Mouse (Mus musculus) limb, embryonic 14.5 days (tissue): Measurements from ENCODE around the gene Lyrm1. TPM values are rescaled to one million over a fixed set of nuclear protein-coding genes. Genes with fewer than 3 reads are reported as not detected.

Experiments
- ATAC-seq: fragments of 200-750 bp; cut with Nextera tagmentation; 2 replicates; pipeline ENCODE4 v1.8.0; 2017; ENCODE audit warnings: low read depth, moderate number of reproducible peaks, moderate TSS enrichment; ENCODE audit not compliant: low FRiP score
- DNase-seq: peaks from one replicate; pipeline ENCODE4 v3.0.0-alpha.2; 2015; ENCODE audit warnings: low spot score
- H3K27ac ChIP-seq: fragments of 300-500 bp; sonication (generic); replicated peaks from 2 replicates; pipeline ENCODE4 v1.5.1; 2014; ENCODE audit warnings: low read depth, mild to moderate bottlenecking, low read length, moderate library complexity, mixed read lengths
- H3K27me3 ChIP-seq: fragments of 300-500 bp; sonication (generic); 2 replicates; pipeline ENCODE4 v1.6.1; 2014; ENCODE audit warnings: low read length, mixed read lengths; ENCODE audit not compliant: control insufficient read depth, insufficient read depth
- H3K36me3 ChIP-seq: fragments of 300-500 bp; sonication (generic); 2 replicates; pipeline ENCODE4 v1.6.1; 2014; ENCODE audit warnings: mild to moderate bottlenecking, low read length, moderate library complexity, mixed read lengths; ENCODE audit not compliant: control insufficient read depth, insufficient read depth
- H3K4me1 ChIP-seq: fragments of 300-500 bp; sonication (generic); 2 replicates; pipeline ENCODE4 v1.6.1; 2014; ENCODE audit warnings: antibody characterized with exemption, low read length, mixed read lengths; ENCODE audit not compliant: control insufficient read depth, insufficient read depth
- H3K4me2 ChIP-seq: fragments of 300-500 bp; sonication (generic); replicated peaks from 2 replicates; pipeline ENCODE4 v1.6.1; 2014; ENCODE audit warnings: low read depth, mild to moderate bottlenecking, low read length, moderate library complexity; ENCODE audit not compliant: severe bottlenecking
- H3K4me3 ChIP-seq: fragments of 300-500 bp; sonication (generic); replicated peaks from 2 replicates; pipeline ENCODE4 v1.5.1; 2014; ENCODE audit warnings: low read length
- H3K9ac ChIP-seq: fragments of 300-500 bp; sonication (generic); 2 replicates; pipeline ENCODE4 v1.6.1; 2014; ENCODE audit warnings: mild to moderate bottlenecking, low read depth, low read length, moderate library complexity; ENCODE audit not compliant: severe bottlenecking
- H3K9me3 ChIP-seq: fragments of 300-500 bp; sonication (generic); 2 replicates; pipeline ENCODE4 v1.6.1; 2016; ENCODE audit warnings: low read length; ENCODE audit not compliant: control insufficient read depth
- POLR2A ChIP-seq: fragments of 200-500 bp; IDR thresholded peaks from 2 replicates; pipeline ENCODE4 v1.8.0; 2012; ENCODE audit warnings: inconsistent platforms, mild to moderate bottlenecking, moderate library complexity, borderline replicate concordance; ENCODE audit not compliant: insufficient read depth, insufficient read length; ENCODE audit errors: extremely low read depth
- WGBS: fragments of 180-500 bp; shearing (Covaris S2); extraction: QIAGEN DNeasy Blood & Tissue Kit; methylation state at CpG from one replicate; pipeline ENCODE4 v1.1.7; 2014; 5-methylcytosine and 5-hydroxymethylcytosine counted together
- polyA plus RNA-seq, 2 experiments: library from polyadenylated mRNA; depleted of rRNA in 1 of 2; stranded (reverse) in 1 of 2; unstranded in 1 of 2; fragments of >200 nt; fragmentation: Nextera tagmentation in 1 of 2; extraction: Ambion mirVana in 1 of 2; gene quantifications; 2 replicates each; pipeline versions ENCODE4 v1.2.1 to v1.2.3; 2012 to 2014

The Lyrm1 gene
- polyA plus RNA-seq, 2 experiments = 5.2 to 9.5 TPM

DNA sequence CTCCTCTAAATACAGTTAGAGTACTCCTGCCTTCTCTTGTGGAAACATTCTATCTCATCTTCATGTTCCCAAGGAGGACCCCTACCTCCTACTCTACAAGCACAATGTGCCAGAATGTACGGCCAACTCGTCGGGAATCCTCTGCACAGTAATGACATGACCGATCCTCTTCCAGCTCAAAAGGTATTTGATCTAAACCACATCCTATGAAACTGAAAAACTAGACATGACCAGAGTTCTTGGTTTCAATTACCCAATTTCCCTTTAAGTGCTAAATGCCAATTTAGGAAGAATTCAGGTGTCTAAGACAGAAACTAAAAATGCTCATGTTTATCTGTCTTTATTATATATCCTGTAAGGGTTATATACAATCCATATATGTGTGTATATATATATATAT is 23.5 kb upstream of the Lyrm1 start:
- Histone ChIP-seq H3K27me3 (no peaks in the 10 kb centered on the region), H3K9ac (no peak overlapping the region), H3K9me3 (no peaks in the 10 kb centered on the region), H3K36me3 (no peaks in the 10 kb centered on the region; the same call in 1 of the 2 replicates), H3K27ac (no peak overlapping the region), H3K4me1 (no peaks in the 10 kb centered on the region), H3K4me3 (no peak overlapping the region), H3K4me2 (no peak overlapping the region)
- DNase-seq (no peak), ATAC-seq (no peak)
- no peak for TF ChIP-seq POLR2A
- 90% methylated on average over 4 of the region's 4 CpGs for WGBS

DNA sequence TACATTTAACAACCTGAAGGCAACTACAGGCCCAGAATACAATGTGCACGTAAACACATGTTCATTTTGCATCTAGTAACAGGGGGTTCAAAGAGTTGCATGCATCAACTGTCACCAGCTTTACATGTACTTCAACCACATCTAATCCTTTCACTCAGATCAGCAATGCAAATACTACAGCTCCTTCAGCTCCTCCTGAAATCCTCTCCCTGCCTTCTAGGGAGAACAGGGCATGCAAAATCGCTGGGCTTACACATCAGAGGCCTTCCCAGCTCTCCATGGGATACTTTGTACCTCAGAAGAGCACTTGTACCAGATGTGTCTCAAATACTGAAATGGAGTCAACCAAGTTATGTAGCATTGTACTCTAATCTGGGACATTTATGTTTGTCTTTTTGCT is 22.6 kb upstream of the Lyrm1 start:
- no peak overlapping the region for H3K4me3 ChIP-seq
- no peaks in the 10 kb centered on the region for H3K27me3 ChIP-seq
- H3K9ac ChIP-seq = no peak overlapping the region
- no peaks in the 10 kb centered on the region for H3K9me3 ChIP-seq
- H3K4me1 ChIP-seq = no peaks in the 10 kb centered on the region
- H3K36me3 ChIP-seq = peaks cover 1% of the 10 kb centered on the region; the same call in 1 of the 2 replicates
- TF ChIP-seq POLR2A = no peak
- ATAC-seq = no peak
- no peak overlapping the region for H3K27ac ChIP-seq
- DNase-seq = no peak
- 70% methylated on average over 2 of the region's 2 CpGs for WGBS
- no peak overlapping the region for H3K4me2 ChIP-seq

DNA sequence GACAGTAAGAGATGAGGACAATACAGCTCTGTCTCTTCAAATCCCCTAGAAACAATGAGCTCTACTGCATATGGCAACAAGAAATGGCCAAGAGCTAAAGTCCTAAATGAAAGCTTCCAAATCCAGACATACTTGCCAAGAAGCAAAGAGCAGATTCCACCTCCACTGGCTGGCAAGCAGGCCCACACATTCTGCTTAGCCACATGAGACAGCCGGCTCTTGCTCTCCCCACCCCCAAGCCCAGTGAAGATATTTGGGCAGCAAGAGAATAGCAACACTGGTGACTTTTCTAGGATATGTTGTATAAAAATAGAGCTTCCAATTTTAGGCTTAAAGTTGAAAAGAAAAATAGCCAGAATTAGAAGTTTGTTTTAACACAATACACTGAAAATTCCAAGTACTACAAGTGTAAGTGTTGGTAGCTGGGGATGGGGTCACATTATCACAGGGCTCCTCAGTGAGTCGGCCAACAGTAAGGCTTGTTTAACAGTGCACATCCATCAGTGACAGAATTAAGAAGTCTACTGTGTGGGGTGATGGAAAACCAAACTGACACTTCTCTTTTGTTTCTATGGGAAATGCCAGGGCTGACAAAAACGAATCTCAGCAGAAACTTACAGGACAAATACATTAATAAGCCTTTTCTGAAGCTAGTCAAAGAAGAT is 19.8 kb upstream of the Lyrm1 start:
- no peak overlapping the region for H3K9ac ChIP-seq
- H3K27me3 ChIP-seq = no peaks in the 10 kb centered on the region
- 58% methylated on average over 3 of the region's 3 CpGs for WGBS
- H3K4me1 ChIP-seq = no peaks in the 10 kb centered on the region
- no peak overlapping the region for H3K27ac ChIP-seq
- H3K9me3 ChIP-seq = no peaks in the 10 kb centered on the region
- peaks cover 6% of the 10 kb centered on the region; the same call in 1 of the 2 replicates for H3K36me3 ChIP-seq
- no peak overlapping the region for H3K4me2 ChIP-seq
- ATAC-seq = no peak
- TF ChIP-seq POLR2A = no peak
- no peak overlapping the region for H3K4me3 ChIP-seq
- no peak for DNase-seq

DNA sequence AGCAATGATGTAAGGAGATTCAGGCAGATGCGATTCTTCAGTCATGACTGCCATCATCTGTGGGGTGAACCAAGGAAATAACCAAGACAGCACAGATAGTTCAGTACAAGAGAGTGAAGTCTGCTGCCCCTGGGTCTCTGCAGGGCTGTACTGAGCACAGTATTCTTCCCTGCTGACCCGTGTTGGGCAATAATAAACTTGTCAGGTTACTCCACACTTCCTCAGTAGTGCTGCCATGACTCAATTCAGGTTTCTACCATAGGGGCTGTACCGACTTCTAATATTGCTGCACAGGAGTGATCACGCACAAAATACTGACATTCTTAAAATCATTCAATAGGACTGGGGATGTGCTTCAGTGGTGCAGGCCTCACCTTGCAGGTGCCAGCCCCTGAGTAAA is 16.5 kb upstream of the Lyrm1 start:
- Histone ChIP-seq H3K4me2 (no peak overlapping the region), H3K9ac (no peak overlapping the region), H3K4me1 (no peaks in the 10 kb centered on the region), H3K36me3 (peaks cover 6% of the 10 kb centered on the region; the same call in 1 of the 2 replicates), H3K9me3 (no peaks in the 10 kb centered on the region), H3K27ac (no peak overlapping the region), H3K4me3 (no peak overlapping the region), H3K27me3 (no peaks in the 10 kb centered on the region)
- TF ChIP-seq POLR2A = no peak
- ATAC-seq = no peak
- no peak for DNase-seq
- 90% methylated on average over 4 of the region's 4 CpGs for WGBS

DNA sequence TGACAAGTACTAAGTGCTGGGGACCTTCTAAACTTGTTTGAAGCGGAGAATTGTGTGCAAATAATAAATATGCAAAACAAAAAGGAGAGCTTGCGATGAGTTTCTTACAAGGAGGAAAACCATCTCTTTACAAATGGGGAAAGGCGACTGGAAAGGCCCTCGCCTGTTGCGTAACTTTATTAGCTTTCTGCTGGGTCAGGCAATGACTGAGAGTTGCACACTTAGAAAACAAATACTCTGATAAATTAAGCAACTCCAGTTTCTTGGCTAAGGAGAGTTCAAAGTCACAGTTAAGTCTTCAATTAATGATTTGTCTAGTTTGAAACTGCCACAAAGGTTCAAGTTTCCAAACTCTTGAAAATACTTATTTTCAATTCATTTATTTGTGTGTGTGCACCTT is 15.3 kb upstream of the Lyrm1 start:
- no peak for TF ChIP-seq POLR2A
- Histone ChIP-seq H3K4me1 (no peaks in the 10 kb centered on the region), H3K9ac (no peak overlapping the region), H3K4me2 (no peak overlapping the region), H3K9me3 (no peaks in the 10 kb centered on the region), H3K36me3 (peaks cover 6% of the 10 kb centered on the region; the same call in 1 of the 2 replicates), H3K4me3 (no peak overlapping the region), H3K27ac (no peak overlapping the region), H3K27me3 (no peaks in the 10 kb centered on the region)
- ATAC-seq (no peak), DNase-seq (no peak)
- 89% methylated on average over 5 of the region's 5 CpGs for WGBS
